Mouse (Mus musculus): ENCODE measurements around the gene Cacna1e. TPM values are rescaled to one million over a fixed set of nuclear protein-coding genes. Genes with fewer than 3 reads are reported as not detected.

Cacna1e gene
- polyA plus RNA-seq, 1 experiment from 2014 or later: 3.7 TPM

DNA sequence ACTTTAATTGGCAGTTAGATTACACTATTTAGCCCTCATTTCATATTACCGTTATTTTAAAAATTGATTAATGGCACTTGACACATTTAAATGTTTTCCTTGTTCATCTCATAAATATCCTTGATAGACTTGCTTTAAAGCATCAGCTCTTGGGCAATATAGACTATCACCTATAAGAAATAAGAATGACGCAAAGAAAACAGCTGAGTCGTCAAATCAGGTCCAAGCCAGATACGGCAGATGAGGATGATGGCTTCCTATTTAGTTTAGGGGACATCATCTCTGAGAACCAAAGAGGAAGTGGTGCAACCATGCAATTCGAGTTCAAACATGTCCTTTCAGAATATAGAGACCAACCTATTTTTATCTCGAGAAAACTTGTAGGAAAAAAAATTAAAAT is 492.3 kb downstream of the Cacna1e start:
- no peak overlapping the region for H3K4me3 ChIP-seq
- no peaks in the 10 kb centered on the region for H3K27me3 ChIP-seq
- no peak for ATAC-seq (ENCODE audit: low FRiP score, low read depth)
- no peaks in the 10 kb centered on the region for H3K9me3 ChIP-seq
- H3K4me1 ChIP-seq: no peaks in the 10 kb centered on the region
- 96% methylated on average over 6 of the region's 6 CpGs for WGBS
- no peak overlapping the region for H3K27ac ChIP-seq (replicated peaks)
- H3K9ac ChIP-seq (replicated peaks): no peak overlapping the region
- no peaks in the 10 kb centered on the region for H3K36me3 ChIP-seq
- H3K4me2 ChIP-seq (replicated peaks): no peak overlapping the region

Other genes starting within 250 kb of the Cacna1e start
- gene Ier5, start 215.1 kb upstream of the Cacna1e start, polyA plus RNA-seq (2016; fragmentation: Nextera tagmentation; extraction: Ambion mirVana): 12.8 and 14.6 TPM in 2 replicates

All from midbrain, embryonic 12.5 days (tissue).